Mouse (Mus musculus) bone marrow macrophage, adult 2 months (primary cell): ENCODE measurements around the gene Dnajc4.

Source experiments
- CTCF ChIP-seq: IDR thresholded peaks from 2 replicates; pipeline ENCODE4 v1.5.1; 2012; ENCODE audit warnings: low read depth, mild to moderate bottlenecking, low read length, moderate library complexity
- POLR2A ChIP-seq: IDR thresholded peaks from 2 replicates; pipeline ENCODE4 v1.6.1; 2012; ENCODE audit warnings: mild to moderate bottlenecking, low read depth, low read length, borderline replicate concordance

- TF ChIP-seq CTCF (no peak), POLR2A (no peak)
Observed at GRCm38 (mm10) chr19:6994489-6994888, 2.1 kb upstream of the Dnajc4 start.
